Mouse (Mus musculus) forebrain, embryonic 14.5 days (tissue): ENCODE results near the gene Acbd7. TPM values are rescaled to one million over a fixed set of nuclear protein-coding genes. Genes with fewer than 3 reads are reported as not detected.
A peak's percentile ranks its signal among the peaks of the same experiment; 100 is the strongest.

ENCODE experiments used
- ATAC-seq: fragments of 200-750 bp; cut with Nextera tagmentation; 2 replicates; pipeline ENCODE4 v1.8.0; 2017; ENCODE audit warnings: mild to moderate bottlenecking, moderate library complexity
- DNase-seq: peaks from one replicate; pipeline ENCODE4 v3.0.0-alpha.2; 2015; ENCODE audit warnings: low spot score
- H3K27ac ChIP-seq: fragments of 300-500 bp; sonication (generic); 2 replicates; pipeline ENCODE4 v1.5.1; 2014; ENCODE audit warnings: low read depth, mild to moderate bottlenecking, control low read depth, low read length, moderate library complexity
- H3K27me3 ChIP-seq: fragments of 300-500 bp; sonication (generic); replicated peaks from 2 replicates; pipeline ENCODE4 v1.6.1; 2014; ENCODE audit warnings: low read length, control low read depth, mixed read lengths; ENCODE audit not compliant: control insufficient read depth, insufficient read depth
- H3K36me3 ChIP-seq: fragments of 300-500 bp; sonication (generic); 2 replicates; pipeline ENCODE4 v1.6.1; 2014; ENCODE audit warnings: low read length, control low read depth; ENCODE audit not compliant: control insufficient read depth, insufficient read depth
- H3K4me1 ChIP-seq: fragments of 300-500 bp; sonication (generic); 2 replicates; pipeline ENCODE4 v1.6.1; 2014; ENCODE audit warnings: antibody characterized with exemption, low read length, control low read depth; ENCODE audit not compliant: control insufficient read depth, insufficient read depth
- H3K4me2 ChIP-seq: fragments of 300-500 bp; sonication (generic); 2 replicates; pipeline ENCODE4 v1.6.1; 2014; ENCODE audit warnings: mild to moderate bottlenecking, control low read depth, low read length
- H3K4me3 ChIP-seq: fragments of 300-500 bp; sonication (generic); 2 replicates; pipeline ENCODE4 v1.5.1; 2014; ENCODE audit warnings: low read depth, low read length, control low read depth
- H3K9ac ChIP-seq: fragments of 300-500 bp; sonication (generic); 2 replicates; pipeline ENCODE4 v1.6.1; 2014; ENCODE audit warnings: mild to moderate bottlenecking, low read length, control low read depth, moderate library complexity
- H3K9me3 ChIP-seq: fragments of 300-500 bp; sonication (generic); replicated peaks from 2 replicates; pipeline ENCODE4 v1.6.1; 2016; ENCODE audit warnings: low read length, control low read depth, mixed read lengths; ENCODE audit not compliant: control insufficient read depth
- WGBS: fragments of 180-500 bp; shearing (Covaris S2); extraction: QIAGEN DNeasy Blood & Tissue Kit; methylation state at CpG from one replicate; pipeline ENCODE4 v1.1.7; 2014; 5-methylcytosine and 5-hydroxymethylcytosine counted together
- polyA plus RNA-seq: library from polyadenylated mRNA; unstranded; fragments of >200 nt; fragmentation: Nextera tagmentation; extraction: Ambion mirVana; gene quantifications from 2 replicates; pipeline ENCODE4 v1.2.1, GENCODE M21; 2014

Acbd7 gene
- polyA plus RNA-seq, 1 experiment from 2014 or later: 1.8 TPM

GRCm38 (mm10) chr2:3327351-3327750 lies 8.6 kb upstream of the Acbd7 start:
- Histone ChIP-seq H3K4me1 (peaks cover 7% of the 10 kb centered on the region), H3K4me2 (no peak overlapping the region), H3K4me3 (no peak overlapping the region), H3K36me3 (peaks cover 56% of the 10 kb centered on the region), H3K9me3 (no peaks in the 10 kb centered on the region), H3K9ac (no peak overlapping the region), H3K27ac (no peak overlapping the region), H3K27me3 (no peaks in the 10 kb centered on the region)
- DNase-seq: peak; percentile 44
- WGBS: 29% methylated on average over 1 of the region's 1 CpGs
- ATAC-seq: no peak

- H3K4me1 ChIP-seq: peaks cover 13% of the 10 kb centered on the region
- DNase-seq: no peak
- H3K4me2 ChIP-seq: peak overlapping the region; percentile 60
- peaks cover 25% of the 10 kb centered on the region for H3K36me3 ChIP-seq
- peak overlapping the region; percentile 71 for H3K9ac ChIP-seq
- no peak for ATAC-seq
- 85% methylated on average over 5 of the region's 5 CpGs for WGBS
- H3K4me3 ChIP-seq: peak overlapping the region; percentile 63
- no peak overlapping the region for H3K27ac ChIP-seq
- H3K27me3 ChIP-seq: 0 out of 2 replicates have a peak, but pooled peaks cover 3% of the 10 kb centered on the region
- H3K9me3 ChIP-seq: no peaks in the 10 kb centered on the region
Observed at GRCm38 (mm10) chr2:3331071-3331703, 4.8 kb upstream of the Acbd7 start.

GRCm38 (mm10) chr2:3332056-3332455 lies 3.9 kb upstream of the Acbd7 start:
- H3K27ac ChIP-seq: peak overlapping the region; percentile 69
- ATAC-seq (no peak), DNase-seq (no peak)
- WGBS: 2% methylated on average over 20 of the region's 21 CpGs
- 0 out of 2 replicates have a peak, but pooled peaks cover 3% of the 10 kb centered on the region for H3K27me3 ChIP-seq
- H3K9ac ChIP-seq: peak overlapping the region; percentile 71
- H3K36me3 ChIP-seq: peaks cover 18% of the 10 kb centered on the region
- H3K4me3 ChIP-seq: peak overlapping the region; percentile 63
- peaks cover 13% of the 10 kb centered on the region for H3K4me1 ChIP-seq
- peak overlapping the region; percentile 60 for H3K4me2 ChIP-seq
- no peaks in the 10 kb centered on the region for H3K9me3 ChIP-seq

- Histone ChIP-seq H3K4me2 (peak within 1 kb of the TSS; percentile 60), H3K9me3 (no peaks in the 10 kb centered on the region), H3K4me3 (peak within 1 kb of the TSS; percentile 63), H3K9ac (peak within 1 kb of the TSS; percentile 71), H3K36me3 (peaks cover 15% of the 10 kb centered on the region), H3K27ac (peak within 1 kb of the TSS; percentile 69), H3K27me3 (0 out of 2 replicates have a peak, but pooled peaks cover 3% of the 10 kb centered on the region), H3K4me1 (peaks cover 13% of the 10 kb centered on the region)
- WGBS: 1% methylated on average over 45 of the region's 45 CpGs
- ATAC-seq (peak; percentile 98), DNase-seq (peak; percentile 99)
Observed at GRCm38 (mm10) chr2:3332484-3333242, 3.3 kb upstream of the Acbd7 start, which contains the start of gene Rpp38. Gene Rpp38 (minus strand): TSS chr2:3332643.

DNA sequence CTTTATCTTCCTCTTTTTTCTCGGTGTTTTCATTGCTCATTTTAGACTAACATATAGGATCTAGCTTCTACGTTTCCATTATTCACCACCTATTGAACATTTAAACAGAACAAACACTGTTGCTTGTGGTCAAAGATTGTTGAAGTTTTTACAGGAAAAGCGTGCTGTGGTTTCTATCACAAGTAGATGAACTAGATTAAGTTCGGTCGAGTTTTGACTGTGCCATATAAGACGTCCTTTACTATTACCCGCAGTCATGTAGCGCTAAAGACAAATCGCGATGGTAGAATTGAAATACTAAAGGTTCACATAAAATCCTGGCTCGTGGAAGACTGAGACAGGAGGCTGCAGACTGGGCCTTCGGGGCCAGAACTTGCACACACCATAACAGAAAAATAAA lies 2.2 kb upstream of the Acbd7 start:
- Histone ChIP-seq H3K36me3 (peaks cover 5% of the 10 kb centered on the region; the same call in 1 of the 2 replicates), H3K4me3 (no peak overlapping the region), H3K4me2 (no peak overlapping the region), H3K27me3 (0 out of 2 replicates have a peak, but pooled peaks cover 3% of the 10 kb centered on the region), H3K9me3 (no peaks in the 10 kb centered on the region), H3K9ac (no peak overlapping the region), H3K27ac (no peak overlapping the region), H3K4me1 (peaks cover 13% of the 10 kb centered on the region)
- ATAC-seq (no peak), DNase-seq (no peak)
- WGBS: 91% methylated on average over 12 of the region's 12 CpGs

GRCm38 (mm10) chr2:3348422-3348821 lies 12.5 kb downstream of the Acbd7 start:
- 79% methylated on average over 4 of the region's 4 CpGs for WGBS
- no peaks in the 10 kb centered on the region for H3K4me1 ChIP-seq
- no peak overlapping the region for H3K4me3 ChIP-seq
- no peak overlapping the region for H3K4me2 ChIP-seq
- H3K27me3 ChIP-seq: no peaks in the 10 kb centered on the region
- no peaks in the 10 kb centered on the region for H3K9me3 ChIP-seq
- H3K9ac ChIP-seq: no peak overlapping the region
- ATAC-seq (no peak), DNase-seq (no peak)
- no peaks in the 10 kb centered on the region for H3K36me3 ChIP-seq
- no peak overlapping the region for H3K27ac ChIP-seq

DNA sequence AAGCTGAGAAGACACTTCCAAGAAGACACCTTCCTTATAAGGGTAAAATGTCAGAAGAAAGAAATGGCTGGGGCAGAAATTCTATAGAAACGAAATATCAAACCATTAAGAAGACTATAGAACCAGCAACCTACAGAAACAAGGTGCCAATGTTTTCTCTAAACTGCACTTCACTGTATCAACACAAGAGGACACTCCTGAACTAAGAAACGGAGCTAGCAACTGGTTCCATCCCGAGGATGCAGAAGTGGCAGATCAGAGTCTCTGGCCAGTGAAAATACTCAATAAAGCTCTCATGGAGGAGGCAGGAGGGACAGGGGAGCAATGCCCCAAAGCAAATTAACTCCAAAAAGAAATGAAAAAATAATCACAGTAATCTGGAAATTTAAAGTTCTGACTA lies 13.0 kb downstream of the Acbd7 start:
- H3K27me3 ChIP-seq: no peaks in the 10 kb centered on the region
- no peaks in the 10 kb centered on the region for H3K36me3 ChIP-seq
- ATAC-seq: no peak
- H3K9ac ChIP-seq: no peak overlapping the region
- no peaks in the 10 kb centered on the region for H3K9me3 ChIP-seq
- H3K4me2 ChIP-seq: no peak overlapping the region
- peak; percentile 63 for DNase-seq
- 21% methylated on average over 3 of the region's 3 CpGs for WGBS
- H3K4me1 ChIP-seq: no peaks in the 10 kb centered on the region
- H3K27ac ChIP-seq: no peak overlapping the region
- no peak overlapping the region for H3K4me3 ChIP-seq

DNA sequence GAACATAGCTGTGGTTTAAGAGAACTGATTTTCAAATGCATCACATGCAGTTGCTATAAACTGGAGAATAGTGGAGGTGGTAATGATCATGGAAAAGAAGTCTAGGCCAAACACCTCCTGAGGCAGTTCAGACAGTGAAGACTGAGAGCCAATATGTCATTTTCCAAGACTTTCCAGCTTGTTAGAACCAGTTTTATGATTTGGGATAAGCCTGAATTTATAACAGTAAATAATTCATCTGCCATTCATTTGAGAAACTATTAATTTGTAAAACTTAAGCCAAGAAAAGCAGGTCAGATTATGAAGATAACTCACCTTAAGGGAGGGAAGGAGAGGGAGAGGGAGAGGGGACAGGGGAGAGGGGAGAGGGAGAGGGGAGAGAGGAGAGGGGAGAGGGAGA lies 17.2 kb downstream of the Acbd7 start:
- Histone ChIP-seq H3K27ac (no peak overlapping the region), H3K9ac (no peak overlapping the region), H3K4me1 (no peaks in the 10 kb centered on the region), H3K4me2 (no peak overlapping the region), H3K36me3 (no peaks in the 10 kb centered on the region), H3K4me3 (no peak overlapping the region), H3K9me3 (no peaks in the 10 kb centered on the region), H3K27me3 (no peaks in the 10 kb centered on the region)
- no peak for ATAC-seq
- no peak for DNase-seq

DNA sequence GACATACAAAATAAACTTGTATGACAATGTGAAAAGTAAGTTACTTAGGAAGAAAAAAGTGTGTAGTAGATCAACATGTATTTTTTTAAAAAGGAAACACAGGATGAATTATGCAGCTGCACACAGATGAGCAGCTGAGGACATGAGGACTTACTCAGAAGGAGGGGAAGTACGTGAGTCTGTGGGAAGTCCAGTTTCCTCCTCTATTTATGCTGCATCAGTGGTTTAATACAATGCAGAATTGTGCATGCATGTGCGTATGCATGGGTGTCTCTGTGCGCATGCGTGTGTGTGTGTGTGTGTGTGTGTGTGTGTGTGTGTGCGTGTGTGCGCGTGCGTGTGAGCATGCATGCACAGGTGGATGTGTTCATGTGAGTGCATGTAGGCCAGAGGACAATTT lies 19.8 kb downstream of the Acbd7 start:
- DNase-seq (no peak), ATAC-seq (no peak)
- no peak overlapping the region for H3K9ac ChIP-seq
- H3K4me2 ChIP-seq: no peak overlapping the region
- 89% methylated on average over 8 of the region's 8 CpGs for WGBS
- no peak overlapping the region for H3K27ac ChIP-seq
- H3K36me3 ChIP-seq: no peaks in the 10 kb centered on the region
- H3K27me3 ChIP-seq: no peaks in the 10 kb centered on the region
- no peaks in the 10 kb centered on the region for H3K9me3 ChIP-seq
- H3K4me1 ChIP-seq: no peaks in the 10 kb centered on the region
- H3K4me3 ChIP-seq: no peak overlapping the region
